Mouse (Mus musculus): ENCODE data around the gene Mmel1. TPM values are rescaled to one million over a fixed set of nuclear protein-coding genes. Genes with fewer than 3 reads are reported as not detected.

The Mmel1 gene
- polyA plus RNA-seq, 1 experiment, result 0.10 TPM

DNA sequence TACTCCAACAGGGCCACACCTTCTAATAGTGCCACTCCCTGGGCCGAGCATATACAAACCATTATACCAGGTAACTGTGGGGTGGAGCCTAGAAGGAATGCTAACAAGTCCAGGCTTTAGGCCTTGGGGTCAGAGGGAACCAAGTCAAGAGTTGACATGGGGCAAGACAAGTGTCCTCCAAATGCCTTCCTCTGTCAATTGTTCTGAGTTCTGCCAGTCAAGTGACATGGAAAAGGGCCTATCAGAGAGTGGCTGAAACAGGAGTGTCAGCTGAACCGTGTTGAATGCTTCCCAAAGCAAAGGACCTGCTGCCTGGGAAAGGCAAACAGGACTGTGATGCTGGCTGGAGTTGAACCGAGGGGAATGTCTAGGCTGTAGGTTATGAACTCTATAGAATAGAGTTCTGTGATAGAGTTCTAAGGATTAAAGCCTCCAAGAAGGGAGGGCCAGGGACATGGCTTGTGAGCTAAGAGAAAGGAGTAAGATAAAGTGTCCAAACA, 5.9 kb upstream of the Mmel1 start:
- WGBS, result 68% methylated on average over 3 of the region's 3 CpGs
- Histone ChIP-seq H3K27ac (ENCODE audit: insufficient read depth, low read depth, low read length) (no peak overlapping the region), H3K27me3 (ENCODE audit: control insufficient read depth, insufficient read depth, low read length) (no peaks in the 10 kb centered on the region), H3K36me3 (ENCODE audit: control insufficient read depth, insufficient read depth, low read length) (no peaks in the 10 kb centered on the region), H3K4me1 (ENCODE audit: control insufficient read depth, insufficient read depth, insufficient read length, low read length) (peaks cover 7% of the 10 kb centered on the region; the same call in 1 of the 2 replicates), H3K4me3 (ENCODE audit: low read depth, low read length) (no peak overlapping the region)
- TF ChIP-seq CTCF (IDR thresholded peaks at IDR 0.05; ENCODE audit: extremely low read depth, insufficient read length, insufficient replicate concordance, low read depth, low read length) (no peak), POLR2A (IDR thresholded peaks at IDR 0.05; ENCODE audit: low read depth, low read length) (no peak)

DNA sequence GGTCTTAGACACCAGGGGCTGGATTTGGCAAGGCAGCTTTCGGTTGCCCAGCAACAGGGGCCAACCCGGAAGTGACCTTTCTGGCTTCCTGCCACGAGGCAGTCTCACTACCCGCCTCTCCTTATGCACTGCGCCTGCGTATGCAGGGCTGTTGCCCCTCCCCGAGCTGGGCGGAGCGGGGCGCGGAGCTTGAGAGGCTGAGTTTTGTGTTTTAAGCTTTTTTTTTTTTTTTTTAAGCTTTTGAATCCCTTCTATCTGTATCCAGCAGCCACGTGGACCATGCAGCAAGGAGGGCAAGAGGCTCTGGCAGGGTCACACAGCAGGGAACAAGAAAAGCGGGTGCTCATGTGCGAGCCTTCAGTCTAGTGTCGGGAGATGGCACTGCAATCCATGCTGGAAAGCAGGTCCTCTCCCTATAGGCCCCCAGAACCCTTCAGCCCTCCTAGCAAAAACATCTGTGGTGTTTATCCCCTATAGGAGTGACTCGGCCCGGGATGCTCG, 5.1 kb upstream of the Mmel1 start:
- Histone ChIP-seq H3K27ac (ENCODE audit: insufficient read depth, low read depth, low read length) (no peak overlapping the region), H3K36me3 (ENCODE audit: control insufficient read depth, insufficient read depth, low read length) (no peaks in the 10 kb centered on the region), H3K4me1 (ENCODE audit: control insufficient read depth, insufficient read depth, insufficient read length, low read length) (peaks cover 7% of the 10 kb centered on the region; the same call in 1 of the 2 replicates), H3K4me3 (ENCODE audit: low read depth, low read length) (peak overlapping the region; percentile 60), H3K27me3 (ENCODE audit: control insufficient read depth, insufficient read depth, low read length) (no peaks in the 10 kb centered on the region)
- under 1% methylated on average over 18 of the region's 18 CpGs for WGBS
- TF ChIP-seq POLR2A (IDR thresholded peaks at IDR 0.05; ENCODE audit: low read depth, low read length) (no peak), CTCF (IDR thresholded peaks at IDR 0.05; ENCODE audit: extremely low read depth, insufficient read length, insufficient replicate concordance, low read depth, low read length) (peak; percentile 65; the same call in 1 of the 2 replicates)

- peaks cover 7% of the 10 kb centered on the region; the same call in 1 of the 2 replicates for H3K4me1 ChIP-seq (ENCODE audit: control insufficient read depth, insufficient read depth, insufficient read length, low read length)
- 86% methylated on average over 18 of the region's 18 CpGs for WGBS
- no peaks in the 10 kb centered on the region for H3K36me3 ChIP-seq (ENCODE audit: control insufficient read depth, insufficient read depth, low read length)
- H3K4me3 ChIP-seq (ENCODE audit: low read depth, low read length), result no peak overlapping the region
- no peak overlapping the region for H3K27ac ChIP-seq (ENCODE audit: insufficient read depth, low read depth, low read length)
- H3K27me3 ChIP-seq (ENCODE audit: control insufficient read depth, insufficient read depth, low read length), result no peaks in the 10 kb centered on the region
- TF ChIP-seq POLR2A (IDR thresholded peaks at IDR 0.05; ENCODE audit: low read depth, low read length) (no peak), CTCF (IDR thresholded peaks at IDR 0.05; ENCODE audit: extremely low read depth, insufficient read length, insufficient replicate concordance, low read depth, low read length) (no peak)
These were observed 4.2 kb upstream of the Mmel1 start for GRCm38 (mm10) chr4:154864961-154865760.

GRCm38 (mm10) chr4:154866391-154866790, 3.0 kb upstream of the Mmel1 start:
- Histone ChIP-seq H3K36me3 (ENCODE audit: control insufficient read depth, insufficient read depth, low read length) (no peaks in the 10 kb centered on the region), H3K4me1 (ENCODE audit: control insufficient read depth, insufficient read depth, insufficient read length, low read length) (peaks cover 7% of the 10 kb centered on the region; the same call in 1 of the 2 replicates), H3K27ac (ENCODE audit: insufficient read depth, low read depth, low read length) (no peak overlapping the region), H3K27me3 (ENCODE audit: control insufficient read depth, insufficient read depth, low read length) (0 out of 2 replicates have a peak, but pooled peaks cover 1% of the 10 kb centered on the region), H3K4me3 (ENCODE audit: low read depth, low read length) (no peak overlapping the region)
- TF ChIP-seq CTCF (IDR thresholded peaks at IDR 0.05; ENCODE audit: extremely low read depth, insufficient read length, insufficient replicate concordance, low read depth, low read length) (no peak), POLR2A (IDR thresholded peaks at IDR 0.05; ENCODE audit: low read depth, low read length) (no peak)
- 73% methylated on average over 5 of the region's 5 CpGs for WGBS

DNA sequence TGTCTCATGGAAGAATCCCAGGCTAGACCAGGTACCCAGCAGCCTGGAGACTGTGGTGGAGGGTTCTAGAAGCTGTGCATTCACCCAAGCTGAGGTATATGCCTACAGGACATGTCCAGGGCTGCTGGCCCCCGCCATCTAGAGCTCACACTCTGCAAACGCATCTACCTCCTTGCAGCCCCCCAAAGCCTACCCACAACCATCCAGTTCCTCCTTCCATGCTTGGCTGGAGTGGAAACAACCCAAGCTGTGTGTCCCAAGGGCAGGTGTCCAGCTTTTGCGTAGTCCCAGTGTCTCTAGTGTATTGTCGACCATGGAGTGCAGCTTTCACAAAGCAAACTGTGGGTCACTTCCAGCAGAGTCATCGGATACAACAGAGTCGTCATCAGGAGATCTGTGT, 2.1 kb upstream of the Mmel1 start:
- 77% methylated on average over 6 of the region's 6 CpGs for WGBS
- H3K27ac ChIP-seq (ENCODE audit: insufficient read depth, low read depth, low read length), result no peak overlapping the region
- 0 out of 2 replicates have a peak, but pooled peaks cover 5% of the 10 kb centered on the region for H3K27me3 ChIP-seq (ENCODE audit: control insufficient read depth, insufficient read depth, low read length)
- TF ChIP-seq POLR2A (IDR thresholded peaks at IDR 0.05; ENCODE audit: low read depth, low read length), result no peak
- TF ChIP-seq CTCF (IDR thresholded peaks at IDR 0.05; ENCODE audit: extremely low read depth, insufficient read length, insufficient replicate concordance, low read depth, low read length), result no peak
- H3K4me1 ChIP-seq (ENCODE audit: control insufficient read depth, insufficient read depth, insufficient read length, low read length), result peaks cover 7% of the 10 kb centered on the region; the same call in 1 of the 2 replicates
- H3K4me3 ChIP-seq (ENCODE audit: low read depth, low read length), result no peak overlapping the region
- H3K36me3 ChIP-seq (ENCODE audit: control insufficient read depth, insufficient read depth, low read length), result no peaks in the 10 kb centered on the region

GRCm38 (mm10) chr4:154870721-154871120, 1.3 kb downstream of the Mmel1 start:
- Histone ChIP-seq H3K4me1 (ENCODE audit: control insufficient read depth, insufficient read depth, insufficient read length, low read length) (peaks cover 3% of the 10 kb centered on the region; the same call in 1 of the 2 replicates), H3K27me3 (ENCODE audit: control insufficient read depth, insufficient read depth, low read length) (0 out of 2 replicates have a peak, but pooled peaks cover 5% of the 10 kb centered on the region), H3K4me3 (ENCODE audit: low read depth, low read length) (no peak overlapping the region), H3K27ac (ENCODE audit: insufficient read depth, low read depth, low read length) (no peak overlapping the region), H3K36me3 (ENCODE audit: control insufficient read depth, insufficient read depth, low read length) (no peaks in the 10 kb centered on the region)
- WGBS, result 91% methylated on average over 4 of the region's 4 CpGs
- no peak for TF ChIP-seq CTCF (IDR thresholded peaks at IDR 0.05; ENCODE audit: extremely low read depth, insufficient read length, insufficient replicate concordance, low read depth, low read length)
- no peak for TF ChIP-seq POLR2A (IDR thresholded peaks at IDR 0.05; ENCODE audit: low read depth, low read length)

- TF ChIP-seq CTCF (IDR thresholded peaks at IDR 0.05; ENCODE audit: extremely low read depth, insufficient read length, insufficient replicate concordance, low read depth, low read length), result no peak
- no peak for TF ChIP-seq POLR2A (IDR thresholded peaks at IDR 0.05; ENCODE audit: low read depth, low read length)
- 11% methylated on average over 13 of the region's 13 CpGs for WGBS
- Histone ChIP-seq H3K27ac (ENCODE audit: insufficient read depth, low read depth, low read length) (no peak overlapping the region), H3K27me3 (ENCODE audit: control insufficient read depth, insufficient read depth, low read length) (0 out of 2 replicates have a peak, but pooled peaks cover 5% of the 10 kb centered on the region), H3K4me3 (ENCODE audit: low read depth, low read length) (no peak overlapping the region), H3K4me1 (ENCODE audit: control insufficient read depth, insufficient read depth, insufficient read length, low read length) (peaks cover 3% of the 10 kb centered on the region; the same call in 1 of the 2 replicates), H3K36me3 (ENCODE audit: control insufficient read depth, insufficient read depth, low read length) (no peaks in the 10 kb centered on the region)
These were observed 2.4 kb downstream of the Mmel1 start for GRCm38 (mm10) chr4:154871757-154872251.

Measured in small intestine, adult 2 months (tissue).